Mouse (Mus musculus) erythroblast, embryonic 14.5 days (primary cell): ENCODE results near the gene Cacna2d3. TPM values are rescaled to one million over a fixed set of nuclear protein-coding genes. Genes with fewer than 3 reads are reported as not detected.

Source experiments
- H3K27me3 ChIP-seq: 2 replicates; pipeline ENCODE4 v1.6.1; 2012; ENCODE audit warnings: inconsistent platforms; ENCODE audit not compliant: control insufficient read depth
- H3K36me3 ChIP-seq: 2 replicates; pipeline ENCODE4 v1.6.1; 2012; ENCODE audit warnings: mild to moderate bottlenecking, inconsistent platforms; ENCODE audit not compliant: control insufficient read depth
- H3K4me1 ChIP-seq: 2 replicates; pipeline ENCODE4 v1.6.1; 2012; ENCODE audit warnings: inconsistent platforms; ENCODE audit not compliant: control insufficient read depth
- H3K4me3 ChIP-seq: replicated peaks from 2 replicates; pipeline ENCODE3; 2012; ENCODE audit warnings: moderate library complexity, mild to moderate bottlenecking, inconsistent platforms
- H3K9me3 ChIP-seq: 2 replicates; pipeline ENCODE4 v1.6.1; 2012; ENCODE audit warnings: low read length, inconsistent platforms, mixed read lengths; ENCODE audit not compliant: control insufficient read depth
- GATA1 ChIP-seq: IDR thresholded peaks from 2 replicates; pipeline ENCODE4 v1.6.1; 2012; ENCODE audit warnings: low read length, inconsistent platforms, mixed read lengths
- TAL1 ChIP-seq: IDR thresholded peaks from 3 replicates; pipeline ENCODE4 v1.6.1; 2012; ENCODE audit warnings: low read length, inconsistent platforms, mixed read lengths
- polyA plus RNA-seq: library from polyadenylated mRNA; stranded (reverse); fragments of >175 nt; gene quantifications from 2 replicates; pipeline ENCODE4 v1.2.3, GENCODE M21; 2012

The Cacna2d3 gene
- polyA plus RNA-seq = 0.14 TPM in 1 of 2 replicates, not detected in the other

DNA sequence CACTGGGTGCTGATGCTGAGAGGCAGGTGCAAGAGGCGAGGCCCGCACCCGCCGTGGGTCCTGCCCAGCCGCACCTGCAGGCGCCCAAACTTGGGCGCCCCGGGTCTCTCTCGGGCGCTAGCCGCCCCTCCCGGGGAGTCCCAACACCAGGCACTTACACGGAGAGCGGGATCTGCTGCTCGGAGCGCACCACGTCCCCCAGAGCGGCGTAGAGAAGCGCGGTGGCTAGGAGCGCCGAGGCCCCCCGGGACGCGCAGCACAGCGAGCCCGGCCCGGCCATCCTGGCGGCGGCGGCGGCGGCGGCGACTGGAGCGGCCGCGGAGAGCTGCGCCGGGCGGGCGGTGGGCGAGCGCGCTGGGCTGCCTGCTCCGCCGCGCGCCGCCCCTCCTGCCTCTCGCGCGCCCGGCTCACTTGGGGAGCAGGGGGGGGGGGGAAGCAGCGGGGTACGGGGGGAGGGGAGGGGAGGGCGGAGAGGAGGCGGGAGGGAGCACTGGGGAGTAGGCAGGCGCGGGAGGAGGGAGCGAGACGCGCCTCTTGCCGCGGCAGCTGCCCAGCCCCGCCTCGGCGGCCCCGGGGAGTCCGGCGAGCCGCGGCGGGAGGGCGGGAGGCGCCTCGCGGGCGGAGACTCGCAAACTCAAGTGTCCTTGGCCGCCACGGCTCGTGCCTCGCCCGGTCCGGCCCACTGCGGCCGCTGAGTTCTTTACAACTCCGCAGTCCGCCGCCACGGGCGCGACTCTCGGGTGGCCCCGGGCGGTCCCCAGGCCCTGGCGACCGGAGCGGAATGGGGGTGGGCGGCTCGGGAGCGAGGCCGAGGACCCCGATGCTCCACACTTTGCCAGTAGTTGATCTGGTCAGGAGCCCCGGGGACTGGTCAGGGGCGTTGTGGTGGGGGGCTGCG lies at the start of gene Cacna2d3:
Gene Cacna2d3, minus strand, starts transcription at position 377 of the 898 bp plus-strand sequence.
- peak within 1 kb of the TSS; percentile 16 for H3K4me3 ChIP-seq
- TF ChIP-seq GATA1 (no peak), TAL1 (no peak)
- H3K9me3 ChIP-seq = no peaks in the 10 kb centered on the region
- H3K27me3 ChIP-seq = peaks cover 68% of the 10 kb centered on the region
- no peaks in the 10 kb centered on the region for H3K36me3 ChIP-seq
- H3K4me1 ChIP-seq = no peaks in the 10 kb centered on the region

DNA sequence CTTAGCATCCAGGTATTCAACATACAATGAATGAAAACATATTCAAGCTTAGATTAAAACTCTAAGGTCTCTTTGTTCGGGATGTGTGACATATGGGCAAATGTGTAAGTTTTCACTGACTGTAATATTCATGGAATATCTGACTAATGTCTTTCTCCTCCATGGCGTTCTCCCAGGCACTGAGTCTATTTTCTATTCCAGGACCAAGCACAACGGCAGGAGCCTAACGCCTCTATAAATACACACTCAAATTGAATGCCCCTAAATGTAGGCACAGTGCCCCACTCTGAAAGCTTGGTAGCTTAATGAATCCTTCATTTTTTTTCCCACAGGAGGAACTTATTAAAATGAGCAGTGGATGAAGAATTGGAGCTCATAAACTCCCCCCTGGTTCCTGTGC lies 47.8 kb upstream of the Cacna2d3 start:
- Histone ChIP-seq H3K27me3 (no peaks in the 10 kb centered on the region), H3K9me3 (peaks cover 19% of the 10 kb centered on the region), H3K4me3 (no peak overlapping the region), H3K4me1 (no peaks in the 10 kb centered on the region), H3K36me3 (no peaks in the 10 kb centered on the region)
- no peak for TF ChIP-seq TAL1
- TF ChIP-seq GATA1 = no peak

DNA sequence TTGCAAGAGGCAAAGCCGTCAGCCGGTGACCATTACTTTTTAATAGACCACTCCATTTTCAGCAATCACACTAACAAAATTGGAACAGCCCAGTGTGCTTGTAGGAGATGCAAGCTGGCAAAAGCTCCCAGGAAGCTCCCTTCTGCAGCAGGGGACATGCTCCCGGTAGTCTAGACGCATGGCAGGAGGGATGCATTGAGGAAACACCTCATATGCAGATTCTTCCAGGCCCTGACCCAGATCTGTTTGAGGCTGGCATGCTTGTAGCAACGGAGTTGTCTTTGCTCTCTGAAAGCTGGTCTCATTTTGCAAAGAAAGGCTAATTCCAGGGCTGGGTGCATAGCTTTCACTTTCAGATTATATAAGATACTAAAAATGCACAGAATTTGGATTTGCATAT lies 31.2 kb upstream of the Cacna2d3 start:
- Histone ChIP-seq H3K36me3 (no peaks in the 10 kb centered on the region), H3K4me3 (no peak overlapping the region), H3K9me3 (no peaks in the 10 kb centered on the region; the same call in 1 of the 2 replicates), H3K27me3 (no peaks in the 10 kb centered on the region), H3K4me1 (no peaks in the 10 kb centered on the region)
- TF ChIP-seq TAL1 (no peak), GATA1 (no peak)

DNA sequence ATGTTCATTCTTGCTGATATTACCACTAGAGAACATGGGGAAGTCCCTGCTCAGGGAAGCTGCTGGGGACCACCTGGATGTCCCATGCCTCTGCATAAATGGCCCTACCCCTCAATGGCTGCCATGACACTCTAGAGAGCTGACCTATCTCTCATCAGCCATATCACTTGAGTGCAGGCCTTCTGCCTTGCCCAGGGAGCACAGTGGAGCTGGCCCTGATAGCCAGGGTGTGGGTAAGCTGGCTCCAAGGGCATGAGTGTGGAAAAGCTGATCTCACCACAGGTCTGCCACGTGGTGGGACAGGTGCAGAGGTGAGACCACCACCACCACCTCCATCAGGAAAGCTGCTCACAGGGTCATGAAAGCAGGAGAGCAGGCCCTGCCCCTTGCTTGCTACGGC lies 17.1 kb upstream of the Cacna2d3 start:
- TF ChIP-seq TAL1 = no peak
- TF ChIP-seq GATA1 = no peak
- no peaks in the 10 kb centered on the region; the same call in 1 of the 2 replicates for H3K4me1 ChIP-seq

DNA sequence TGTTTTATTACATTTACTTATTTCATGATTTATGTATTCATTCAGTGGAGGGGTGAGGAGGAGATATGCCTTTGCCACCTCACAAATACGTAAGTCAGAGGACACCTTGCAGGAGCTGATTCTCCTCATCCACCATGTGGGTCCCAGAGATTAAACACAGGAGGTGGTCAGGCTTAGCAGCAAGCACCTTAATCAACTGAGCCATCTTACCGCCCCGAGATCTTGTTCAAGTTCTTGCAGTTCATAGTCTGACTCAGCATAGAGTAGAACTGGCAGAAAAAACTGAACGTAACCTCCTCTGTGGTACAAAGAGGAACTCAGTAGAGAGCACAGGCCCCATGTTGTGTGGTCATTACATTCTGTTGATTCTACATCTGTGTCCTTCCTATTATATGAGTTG lies 8.6 kb upstream of the Cacna2d3 start:
- Histone ChIP-seq H3K4me1 (no peaks in the 10 kb centered on the region), H3K9me3 (no peaks in the 10 kb centered on the region), H3K36me3 (no peaks in the 10 kb centered on the region), H3K27me3 (peaks cover 3% of the 10 kb centered on the region), H3K4me3 (no peak overlapping the region)
- TF ChIP-seq TAL1 (no peak), GATA1 (no peak)

More for the DNA sequence above, 17.1 kb upstream of the Cacna2d3 start:
- Histone ChIP-seq H3K4me3 (no peak overlapping the region), H3K27me3 (no peaks in the 10 kb centered on the region), H3K9me3 (peaks cover 7% of the 10 kb centered on the region; the same call in 1 of the 2 replicates), H3K36me3 (no peaks in the 10 kb centered on the region)

DNA sequence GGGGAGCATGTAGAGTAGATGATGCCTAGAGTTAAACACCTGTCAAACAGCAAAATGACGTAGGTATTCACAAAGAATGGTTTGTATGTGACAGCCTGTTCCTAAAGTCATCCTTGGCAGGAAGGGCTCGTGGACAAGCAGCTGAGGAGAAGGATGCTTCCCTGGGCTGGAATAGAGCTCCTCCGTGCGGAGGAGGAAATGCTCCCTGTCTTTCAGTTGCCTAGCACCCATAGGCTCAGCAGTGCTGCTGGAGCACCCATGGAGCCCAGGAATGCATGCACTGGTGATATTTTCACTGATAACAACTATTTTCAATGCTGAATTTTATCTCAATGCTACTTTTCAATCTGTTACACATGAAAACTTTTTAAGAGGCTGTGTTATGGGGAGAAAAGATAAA lies 7.3 kb upstream of the Cacna2d3 start:
- Histone ChIP-seq H3K36me3 (no peaks in the 10 kb centered on the region), H3K4me1 (no peaks in the 10 kb centered on the region), H3K4me3 (no peak overlapping the region), H3K27me3 (peaks cover 9% of the 10 kb centered on the region), H3K9me3 (no peaks in the 10 kb centered on the region)
- TF ChIP-seq GATA1 = no peak
- TF ChIP-seq TAL1 = no peak

DNA sequence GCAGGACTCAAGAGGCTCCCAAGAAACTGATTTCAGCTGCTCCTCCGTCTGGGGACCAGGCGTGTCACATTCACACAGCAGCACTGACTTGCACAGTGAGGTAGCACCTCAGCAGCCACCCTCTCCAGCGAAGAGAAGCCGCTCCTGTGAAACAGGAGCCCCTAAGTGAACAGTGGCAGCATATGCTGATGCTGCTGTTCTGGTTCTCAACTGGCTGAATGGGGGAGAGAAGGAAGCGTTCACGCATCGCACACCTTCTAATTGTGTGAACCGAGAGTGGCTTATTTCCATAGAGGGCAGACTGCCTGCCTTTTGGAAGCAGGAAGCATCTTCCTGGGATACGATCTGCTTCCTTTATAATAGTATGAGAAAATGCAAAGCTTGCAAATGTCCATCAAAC lies 5.9 kb upstream of the Cacna2d3 start:
- H3K9me3 ChIP-seq = no peaks in the 10 kb centered on the region
- H3K4me3 ChIP-seq = no peak overlapping the region
- no peak for TF ChIP-seq TAL1
- TF ChIP-seq GATA1 = no peak
- peaks cover 23% of the 10 kb centered on the region for H3K27me3 ChIP-seq
- no peaks in the 10 kb centered on the region for H3K36me3 ChIP-seq
- no peaks in the 10 kb centered on the region for H3K4me1 ChIP-seq

DNA sequence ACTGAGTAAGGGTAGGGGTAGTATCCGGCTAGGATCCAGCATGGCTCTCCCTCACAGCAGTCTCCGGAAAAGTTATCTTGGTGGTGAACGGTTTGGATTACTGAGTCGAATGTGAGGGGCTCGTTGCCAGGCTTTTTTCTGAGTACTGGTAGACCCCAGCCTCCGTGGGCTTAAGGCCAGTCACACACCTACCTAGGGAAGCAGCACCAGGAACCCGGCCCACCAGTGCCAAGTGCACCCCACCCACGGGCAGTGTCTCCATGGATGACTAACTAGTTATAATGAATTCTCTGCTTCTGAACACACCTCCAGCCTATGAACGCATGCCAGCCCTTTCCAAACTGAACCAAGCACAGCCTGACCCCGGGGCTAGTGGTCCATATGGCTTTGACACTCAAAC lies 1.6 kb upstream of the Cacna2d3 start:
- H3K27me3 ChIP-seq = peaks cover 64% of the 10 kb centered on the region
- no peak for TF ChIP-seq GATA1
- no peak for TF ChIP-seq TAL1
- H3K36me3 ChIP-seq = no peaks in the 10 kb centered on the region
- no peaks in the 10 kb centered on the region for H3K9me3 ChIP-seq
- H3K4me3 ChIP-seq = no peak overlapping the region
- no peaks in the 10 kb centered on the region for H3K4me1 ChIP-seq

DNA sequence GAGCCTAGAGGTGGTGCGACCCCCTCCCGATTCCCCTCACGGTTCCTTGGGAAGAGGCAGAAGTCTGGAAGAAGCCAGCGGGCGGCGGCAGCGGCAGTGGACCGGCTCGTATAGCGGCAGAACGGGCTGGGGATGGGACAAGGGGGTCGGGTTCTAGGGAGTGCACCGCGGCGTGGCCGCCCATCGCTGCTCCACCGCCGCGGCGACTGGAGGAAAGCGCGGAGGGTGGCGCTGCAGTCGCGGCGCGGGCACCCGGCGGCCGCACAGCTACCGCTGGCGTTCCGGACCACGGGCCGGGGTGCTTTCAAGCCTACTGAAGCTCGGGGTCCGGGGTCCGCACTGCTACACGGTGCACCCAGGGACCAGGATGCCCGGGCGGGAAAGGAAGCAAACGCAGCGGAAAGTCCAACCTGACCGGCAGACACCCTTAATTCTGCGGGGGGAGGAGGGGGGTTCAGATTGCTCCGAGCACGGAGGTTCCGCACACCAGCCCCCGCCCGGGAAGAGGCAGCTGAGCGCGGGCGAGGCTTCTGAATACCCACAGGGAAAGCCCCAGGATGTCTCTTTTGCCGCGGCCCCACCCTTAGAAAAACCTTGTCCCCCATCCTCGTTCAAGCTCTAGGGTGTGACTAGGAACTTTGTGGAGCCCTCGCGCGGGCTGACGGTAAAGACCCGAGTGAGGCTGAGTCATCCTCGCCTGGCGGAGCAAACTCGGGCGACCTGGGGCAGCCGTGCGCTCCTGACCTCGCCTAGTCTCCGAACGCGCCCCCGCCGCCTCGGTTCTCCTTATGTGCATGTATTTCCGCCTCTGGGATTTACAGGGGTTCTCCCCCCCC lies 940 bp upstream of the Cacna2d3 start:
- Histone ChIP-seq H3K9me3 (no peaks in the 10 kb centered on the region), H3K4me3 (peak overlapping the region; percentile 16), H3K4me1 (no peaks in the 10 kb centered on the region), H3K27me3 (peaks cover 67% of the 10 kb centered on the region), H3K36me3 (no peaks in the 10 kb centered on the region)
- TF ChIP-seq TAL1 (no peak), GATA1 (no peak)
